Mouse (Mus musculus) gastrocnemius, adult 18-20 months (tissue): ENCODE measurements around the gene Ttc36. TPM values are rescaled to one million over a fixed set of nuclear protein-coding genes. Genes with fewer than 3 reads are reported as not detected.
A peak's percentile ranks its signal among the peaks of the same experiment; 100 is the strongest.
"Not testable (repeated sequence)": the region's sequence is repeated elsewhere in the genome, so short reads cannot be mapped to it uniquely, and the experiment has no call there.

ENCODE experiments used
- DNase-seq: peaks from one replicate; pipeline ENCODE4 v3.0.0; 2021; ENCODE audit warnings: low spot score
- total RNA-seq, 2 experiments: library from RNA; stranded (reverse); gene quantifications; 2 replicates each; pipeline ENCODE4 v1.2.3; 2021

Gene Ttc36
- total RNA-seq, 2 experiments from 2014 or later: 0.80 TPM; not detected in 1

GRCm38 (mm10) chr9:44772750-44773651, 29.9 kb downstream of the Ttc36 start:
- peak; percentile 93 for DNase-seq

DNA sequence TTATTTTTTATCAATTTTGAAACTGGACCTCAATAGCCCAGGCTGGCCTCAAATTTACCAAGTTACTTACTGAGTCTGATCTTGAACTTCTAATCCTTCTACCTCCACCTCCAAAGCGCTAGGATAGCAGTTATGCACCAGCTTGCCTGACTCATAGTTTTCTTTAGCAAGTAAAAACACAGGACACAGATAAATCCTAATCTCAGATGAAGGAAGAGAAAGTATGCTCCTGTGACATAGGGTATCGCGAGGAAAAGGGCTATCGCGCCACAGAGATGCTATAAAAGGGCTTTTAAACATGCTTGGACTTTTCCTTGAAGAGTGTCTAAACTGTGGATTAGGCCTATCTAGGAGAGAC, 30.5 kb downstream of the Ttc36 start:
- no peak for DNase-seq

DNA sequence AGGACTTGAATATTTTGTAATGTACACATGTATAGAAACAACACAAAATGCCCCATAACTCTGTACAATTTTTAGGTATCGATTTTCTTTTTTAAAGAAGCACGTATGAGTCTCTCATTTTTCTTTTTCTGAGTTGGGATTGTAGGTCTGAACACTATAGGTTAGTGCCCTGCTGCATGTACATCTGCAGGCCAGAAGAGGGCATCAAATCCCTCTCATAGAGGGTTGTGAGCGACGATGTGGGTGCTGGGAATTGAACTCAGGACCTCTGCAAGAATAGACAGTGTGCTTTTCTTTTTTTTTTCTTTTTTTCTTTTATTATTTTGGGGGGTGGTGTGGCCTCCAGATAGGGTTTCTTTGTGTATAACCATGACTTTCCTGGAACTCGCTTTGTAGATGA, 31.5 kb downstream of the Ttc36 start:
- no peak for DNase-seq

DNA sequence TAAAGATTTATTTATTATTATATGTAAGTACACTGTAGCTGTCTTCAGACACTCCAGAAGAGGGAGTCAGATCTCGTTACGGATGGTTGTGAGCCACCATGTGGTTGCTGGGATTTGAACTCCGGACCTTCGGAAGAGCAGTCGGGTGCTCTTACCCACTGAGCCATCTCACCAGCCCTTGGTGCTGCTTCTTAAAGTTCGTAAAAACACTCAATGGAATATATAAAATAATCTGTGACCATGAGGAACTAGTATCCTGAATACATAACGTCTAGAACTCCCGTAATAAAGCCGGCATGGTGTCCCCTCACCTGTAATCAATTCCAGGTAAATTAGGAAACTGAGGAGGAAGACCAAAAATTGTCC, 34.9 kb downstream of the Ttc36 start:
- not testable (repeated sequence) for DNase-seq

DNA sequence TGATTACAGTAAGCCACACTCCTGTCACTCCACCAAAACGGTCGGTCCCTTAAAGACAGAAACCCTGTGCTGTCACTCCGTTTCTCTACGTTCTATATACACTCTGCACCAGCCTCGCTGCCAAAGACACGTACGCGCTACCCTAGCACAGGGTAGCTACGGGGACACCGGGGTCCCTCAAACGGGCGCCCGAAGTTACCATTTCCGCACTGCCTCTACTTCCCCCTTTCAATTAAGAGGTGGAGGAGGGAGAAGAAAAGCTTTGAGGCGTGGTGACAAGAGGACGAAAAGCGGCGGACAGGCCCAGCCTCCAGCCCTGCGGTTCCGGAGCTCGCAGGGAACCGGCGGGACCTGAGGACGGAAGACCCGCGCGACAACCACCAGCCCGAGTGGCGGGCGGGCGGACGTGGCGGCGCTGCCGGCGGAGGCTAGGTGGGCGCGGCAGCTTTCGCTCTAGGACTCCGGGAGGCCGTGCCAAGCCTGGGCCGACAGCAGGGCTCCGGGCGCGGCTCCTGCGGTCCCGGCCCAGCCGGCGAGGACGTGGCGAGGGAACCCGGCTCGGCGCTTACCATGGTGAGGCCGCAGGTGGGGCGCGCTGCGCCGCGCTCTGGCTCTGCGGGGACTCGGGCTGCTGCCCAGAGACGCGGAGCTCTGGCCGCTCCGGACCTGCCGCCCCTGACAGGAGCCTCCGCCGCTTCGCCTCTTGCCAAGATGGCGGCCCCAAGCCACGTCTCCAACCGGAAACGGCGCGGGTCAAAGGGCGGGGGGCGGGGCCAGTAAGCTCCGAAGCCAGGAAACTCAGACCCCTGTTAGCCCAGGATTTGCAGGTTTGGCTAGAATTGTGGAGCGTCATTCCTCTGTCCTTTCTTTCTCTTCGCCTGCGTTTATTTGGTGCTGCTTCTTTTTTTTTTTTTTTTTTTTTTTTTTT, 35.5 kb downstream of the Ttc36 start, which contains the start of the genes Arcn1 and Ift46:
Gene Arcn1 (minus strand): TSS at position 745 of the 928 bp plus-strand sequence.
Gene Ift46 (plus strand): TSS at position 808 of the 928 bp plus-strand sequence.
- DNase-seq: peak; percentile 76

DNA sequence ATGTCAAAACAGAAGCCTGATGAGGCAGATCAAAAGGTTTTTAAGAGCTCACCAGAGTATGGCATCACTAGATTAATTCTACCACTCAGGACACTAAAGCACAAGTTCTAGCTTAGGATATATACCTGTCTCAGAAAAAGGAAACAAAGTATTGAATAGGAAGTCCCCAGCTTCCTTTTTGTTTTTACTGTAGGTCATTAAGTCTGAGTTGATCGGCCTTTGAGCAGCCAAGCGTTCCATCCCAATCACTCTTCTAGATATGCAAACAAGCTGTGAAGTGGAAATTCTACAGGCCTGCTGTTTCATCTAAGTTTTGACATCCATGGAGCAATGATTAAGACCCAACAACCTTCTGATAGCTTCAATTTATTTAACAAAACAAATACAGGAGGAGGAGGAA, 42.0 kb downstream of the Ttc36 start:
- no peak for DNase-seq

Other genes with a start within 250 kb of the Ttc36 start
- not detected for gene Cxcr5, start 241.2 kb downstream of the Ttc36 start, total RNA-seq
- gene Ddx6, start 198.2 kb downstream of the Ttc36 start, total RNA-seq: 10 to 100 TPM; 68.4 to 69.8 TPM
- not detected for gene Treh, start 129.8 kb downstream of the Ttc36 start, total RNA-seq
- 10 to 100 TPM; 29.0 to 35.9 TPM for gene Phldb1, start 67.9 kb downstream of the Ttc36 start, total RNA-seq
- gene Arcn1, start 35.2 kb downstream of the Ttc36 start, total RNA-seq: 10 to 100 TPM; 70.7 to 81.5 TPM
- gene Ift46, start 35.2 kb downstream of the Ttc36 start, total RNA-seq: 10 to 100 TPM; 23.3 to 27.5 TPM
- gene Tmem25, start 3.8 kb downstream of the Ttc36 start, total RNA-seq: 1 to 10 TPM; 4.2 to 6.5 TPM
- 10 to 100 TPM; 16.4 to 19.5 TPM for gene Kmt2a, start 78.2 kb upstream of the Ttc36 start, total RNA-seq
- 100 to 1,000 TPM; 671 to 820 TPM for gene Atp5l, start 117.7 kb upstream of the Ttc36 start, total RNA-seq
- gene Ube4a, start 162.5 kb upstream of the Ttc36 start, total RNA-seq: 10 to 100 TPM; 39.8 to 48.4 TPM
- not detected for gene Cd3g, start 177.4 kb upstream of the Ttc36 start, total RNA-seq
- gene Cd3d, start 178.7 kb upstream of the Ttc36 start, total RNA-seq: not detected
- gene Cd3e, start 206.6 kb upstream of the Ttc36 start, total RNA-seq: not detected
- gene Mpzl2, start 236.7 kb upstream of the Ttc36 start, total RNA-seq: under 1 TPM; 0.23 to 0.59 TPM